In genomic region chr14:56905696-56906095, GRCm38 (mm10) we compare ENCODE assay signal across 24 mouse cellular contexts.
"Had no signal": no experiment of that assay in that cellular context is flagged by ENCODE, and none has a peak within 500 bp of the region (broad histone marks: within the 10 kb centered on the region; RNA-seq: fewer than 3 reads in every experiment).

No protein-coding gene starts in this region.

- H3K9me3 ChIP-seq: heart, embryonic 10.5 days; heart, embryonic 13.5 days; heart, embryonic 15.5 days; kidney, embryonic 15.5 days; limb, embryonic 13.5 days; limb, embryonic 15.5 days; liver, embryonic 12.5 days had no signal

- H3K4me1 ChIP-seq: heart, embryonic 10.5 days; kidney, embryonic 15.5 days; limb, embryonic 15.5 days; liver, embryonic 12.5 days had no signal

- H3K9ac ChIP-seq: forebrain, postnatal 0 days; heart, embryonic 13.5 days; heart, embryonic 15.5 days; hindbrain, embryonic 14.5 days; kidney, embryonic 15.5 days; limb, embryonic 13.5 days; limb, embryonic 15.5 days; liver, embryonic 12.5 days; liver, embryonic 14.5 days had no signal

- H3K4me3 ChIP-seq: heart, adult 2 months; heart, embryonic 10.5 days; heart, embryonic 13.5 days; heart, embryonic 15.5 days; kidney, embryonic 15.5 days; layer of hippocampus, adult 2 months; limb, embryonic 13.5 days; limb, embryonic 15.5 days; liver, embryonic 12.5 days had no signal

- H3K4me2 ChIP-seq: heart, embryonic 13.5 days; heart, embryonic 15.5 days; hindbrain, embryonic 14.5 days; kidney, embryonic 15.5 days; limb, embryonic 13.5 days; limb, embryonic 15.5 days; liver, embryonic 12.5 days had no signal

- H3K27ac ChIP-seq: heart, adult 2 months; heart, embryonic 10.5 days; heart, embryonic 13.5 days; heart, embryonic 15.5 days; hindbrain, embryonic 14.5 days; hindbrain, postnatal 0 days; kidney, embryonic 15.5 days; kidney, postnatal 0 days; layer of hippocampus, adult 2 months; limb, embryonic 13.5 days; limb, embryonic 15.5 days; liver, embryonic 12.5 days; liver, embryonic 14.5 days had no signal

- H3K27me3 ChIP-seq: heart, embryonic 13.5 days; heart, embryonic 15.5 days; kidney, embryonic 15.5 days; limb, embryonic 13.5 days; limb, embryonic 15.5 days; liver, embryonic 12.5 days had no signal

- ATAC-seq: forebrain, postnatal 0 days; hindbrain, postnatal 0 days; liver, embryonic 12.5 days had no signal

- DNase-seq: forebrain, postnatal 0 days; gastrocnemius, postnatal 14 days; gastrocnemius, postnatal 36 days; heart, adult 11 months; heart, adult 2 months; heart, postnatal 14 days; heart, postnatal 36 days; kidney, adult 18-20 months; kidney, adult 9 months; kidney, postnatal 14 days; kidney, postnatal 36 days; left cerebral cortex, postnatal 4 days had no signal
